Mouse (Mus musculus): Measurements from ENCODE around the gene 1700025G04Rik. TPM values are rescaled to one million over a fixed set of nuclear protein-coding genes. Genes with fewer than 3 reads are reported as not detected.

1700025G04Rik gene
- total and polyA plus RNA-seq, 3 experiments, result 1.5 to 19.5 (median 12.8) TPM

GRCm38 (mm10) chr1:151881253-151881652 lies 208.7 kb downstream of the 1700025G04Rik start (continued):
- TF ChIP-seq USF2 (conservative IDR thresholded peaks at IDR 0.05; ENCODE audit: low read depth, low read length) (no peak), ZNF384 (IDR thresholded peaks at IDR 0.05; ENCODE audit: low read depth, low read length) (no peak)

GRCm38 (mm10) chr1:151880731-151881130 lies 209.2 kb downstream of the 1700025G04Rik start:
- no peak overlapping the region for H3K4me3 ChIP-seq (replicated peaks in 1 of 3; ENCODE audit: low read depth in 2 of 3, low read length in 2 of 3, poor library complexity in 1 of 3)
- no peak overlapping the region for H3K27ac ChIP-seq (ENCODE audit: insufficient read depth, low read depth)
- H3K36me3 ChIP-seq (replicated peaks in 1 of 2; ENCODE audit: control insufficient read depth in 1 of 2, insufficient read depth in 1 of 2, low read length in 1 of 2), result no peaks in the 10 kb centered on the region
- DNase-seq (ENCODE audit: extremely low read depth), result no peak
- in situ Hi-C loops (cut with MboI; ENCODE audit: low pct_ligation_motif_present, low pct_unique_long_range_greater_than_20kb, low sequenced_read_pairs) (no loop called here), dilution Hi-C loops (cut with MboI; ENCODE audit: extremely low pct_ligation_motif_present, extremely low pct_unique_long_range_greater_than_20kb, low sequenced_read_pairs) (no loop called here)
- H3K9ac ChIP-seq (ENCODE audit: insufficient read depth, low read depth), result no peak overlapping the region
- H3K79me2 ChIP-seq (replicated peaks; ENCODE audit: control insufficient read depth, extremely low read depth, insufficient read depth, poor library complexity, severe bottlenecking), result no peaks in the 10 kb centered on the region
- H3K9me3 ChIP-seq (replicated peaks; ENCODE audit: low read length), result no peaks in the 10 kb centered on the region
- no peak for TF ChIP-seq MXI1 (IDR thresholded peaks at IDR 0.05; ENCODE audit: low read depth, low read length)
- no peaks in the 10 kb centered on the region for H3K27me3 ChIP-seq (replicated peaks)
- H3K4me1 ChIP-seq (ENCODE audit: control insufficient read depth in 1 of 2, insufficient read depth in 2 of 2), result peaks cover 0 to 8% of the 10 kb centered on the region in 2 experiments; a peak in 1 of 4 replicates
- no peak overlapping the region for H3K4me2 ChIP-seq (ENCODE audit: insufficient read depth, low read depth, poor library complexity, severe bottlenecking)

DNA sequence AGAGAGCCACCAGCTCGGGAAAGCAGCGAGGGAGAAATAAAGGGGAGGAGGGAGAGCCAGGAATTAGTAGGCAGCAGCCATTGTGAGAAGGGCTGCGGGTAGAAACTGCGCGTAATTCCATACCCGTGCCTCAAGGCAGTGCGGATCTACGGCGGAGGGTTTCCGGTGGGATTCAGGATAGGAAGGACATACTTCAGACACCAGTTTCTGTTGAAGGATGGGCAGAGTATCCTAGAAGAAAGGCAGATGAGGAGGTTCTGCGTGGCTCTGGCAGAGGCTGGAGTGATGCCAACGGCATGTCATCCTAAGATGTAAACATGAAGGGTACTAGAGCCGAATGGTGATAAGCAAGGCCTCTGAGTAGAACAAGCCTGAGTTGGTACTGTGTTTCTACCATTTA lies 210.0 kb downstream of the 1700025G04Rik start:
- DNase-seq (ENCODE audit: extremely low read depth), result no peak
- Histone ChIP-seq H3K79me2 (replicated peaks; ENCODE audit: control insufficient read depth, extremely low read depth, insufficient read depth, poor library complexity, severe bottlenecking) (no peaks in the 10 kb centered on the region), H3K9me3 (replicated peaks; ENCODE audit: low read length) (no peaks in the 10 kb centered on the region), H3K27ac (ENCODE audit: insufficient read depth, low read depth) (no peak overlapping the region), H3K27me3 (replicated peaks) (no peaks in the 10 kb centered on the region), H3K36me3 (replicated peaks in 1 of 2; ENCODE audit: control insufficient read depth in 1 of 2, insufficient read depth in 1 of 2, low read length in 1 of 2) (no peaks in the 10 kb centered on the region), H3K9ac (ENCODE audit: insufficient read depth, low read depth) (no peak overlapping the region), H3K4me3 (replicated peaks in 1 of 3; ENCODE audit: low read depth in 2 of 3, low read length in 2 of 3, poor library complexity in 1 of 3) (no peak overlapping the region), H3K4me1 (ENCODE audit: control insufficient read depth in 1 of 2, insufficient read depth in 2 of 2) (peaks cover 0 to 11% of the 10 kb centered on the region in 2 experiments; a peak in 1 of 4 replicates), H3K4me2 (ENCODE audit: insufficient read depth, low read depth, poor library complexity, severe bottlenecking) (no peak overlapping the region)
- dilution Hi-C loops (cut with MboI; ENCODE audit: extremely low pct_ligation_motif_present, extremely low pct_unique_long_range_greater_than_20kb, low sequenced_read_pairs) (no loop called here), in situ Hi-C loops (cut with MboI; ENCODE audit: low pct_ligation_motif_present, low pct_unique_long_range_greater_than_20kb, low sequenced_read_pairs) (no loop called here)
- TF ChIP-seq ZMIZ1 (IDR thresholded peaks at IDR 0.05; ENCODE audit: low read depth, low read length), result no peak
- no peak for TF ChIP-seq POLR2AphosphoS2 (IDR thresholded peaks at IDR 0.05; ENCODE audit: low read depth, low read length)
- TF ChIP-seq MEF2A (IDR thresholded peaks at IDR 0.05; ENCODE audit: borderline replicate concordance, low read depth, low read length), result no peak
- no peak for TF ChIP-seq BHLHE40 (IDR thresholded peaks at IDR 0.05; ENCODE audit: low read depth, low read length)

DNA sequence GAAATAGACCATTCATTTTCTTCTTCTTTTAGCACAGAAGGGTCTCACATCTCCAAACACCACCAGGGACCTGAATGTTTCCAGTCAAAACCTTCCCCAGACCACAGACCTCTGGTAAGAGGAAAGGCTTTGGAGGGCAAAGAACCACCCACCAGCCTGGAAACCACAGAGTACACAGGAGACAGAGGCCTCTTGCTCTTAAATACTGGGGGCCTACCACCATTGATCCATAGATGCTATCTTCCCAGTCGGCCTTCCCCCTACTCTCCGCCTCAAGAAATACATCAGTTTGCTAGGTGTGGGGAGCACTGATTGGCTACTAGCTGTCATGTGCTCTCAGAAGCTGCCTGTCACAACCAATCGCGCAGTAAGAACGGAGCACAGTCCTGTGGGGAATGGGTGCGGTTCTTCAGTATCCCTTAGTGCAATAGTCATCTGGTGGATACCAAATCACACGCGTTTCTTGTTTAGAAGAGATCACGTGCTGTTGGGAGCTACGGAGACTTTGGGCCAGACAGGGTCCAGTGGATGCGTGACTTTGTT lies 210.5 kb downstream of the 1700025G04Rik start:
- Histone ChIP-seq H3K9ac (ENCODE audit: insufficient read depth, low read depth) (no peak overlapping the region), H3K9me3 (replicated peaks; ENCODE audit: low read length) (no peaks in the 10 kb centered on the region), H3K79me2 (replicated peaks; ENCODE audit: control insufficient read depth, extremely low read depth, insufficient read depth, poor library complexity, severe bottlenecking) (no peaks in the 10 kb centered on the region), H3K36me3 (replicated peaks in 1 of 2; ENCODE audit: control insufficient read depth in 1 of 2, insufficient read depth in 1 of 2, low read length in 1 of 2) (no peaks in the 10 kb centered on the region), H3K4me3 (replicated peaks in 1 of 3; ENCODE audit: low read depth in 2 of 3, low read length in 2 of 3, poor library complexity in 1 of 3) (no peak overlapping the region), H3K27ac (ENCODE audit: insufficient read depth, low read depth) (no peak overlapping the region), H3K4me2 (ENCODE audit: insufficient read depth, low read depth, poor library complexity, severe bottlenecking) (no peak overlapping the region), H3K27me3 (replicated peaks) (no peaks in the 10 kb centered on the region), H3K4me1 (ENCODE audit: control insufficient read depth in 1 of 2, insufficient read depth in 2 of 2) (peaks cover 0 to 11% of the 10 kb centered on the region in 2 experiments; a peak in 1 of 4 replicates)
- no peak for DNase-seq (ENCODE audit: extremely low read depth)
- TF ChIP-seq E2F4 (IDR thresholded peaks at IDR 0.05; ENCODE audit: insufficient replicate concordance, low read depth, low read length) (no peak), ZKSCAN1 (IDR thresholded peaks at IDR 0.05; ENCODE audit: borderline replicate concordance, low read depth, low read length) (no peak), TBP (conservative IDR thresholded peaks at IDR 0.05; ENCODE audit: low read depth, low read length) (no peak), HCFC1 (IDR thresholded peaks at IDR 0.05; ENCODE audit: low read depth, low read length) (no peak), KAT2A (IDR thresholded peaks at IDR 0.05; ENCODE audit: insufficient replicate concordance, low read length) (no peak), RCOR1 (conservative IDR thresholded peaks at IDR 0.05; ENCODE audit: low read depth, low read length) (no peak), JUN (IDR thresholded peaks at IDR 0.05; ENCODE audit: insufficient read depth, low read depth, low read length) (no peak), CTCF (conservative IDR thresholded peaks at IDR 0.05 in 1 of 2, IDR thresholded peaks at IDR 0.05 in 1 of 2; ENCODE audit: low read depth in 2 of 2, low read length in 2 of 2) (no peak), NRF1 (IDR thresholded peaks at IDR 0.05; ENCODE audit: low read depth, low read length) (no peak), RAD21 (IDR thresholded peaks at IDR 0.05; ENCODE audit: low read depth, low read length) (no peak)
- dilution Hi-C loops (cut with MboI; ENCODE audit: extremely low pct_ligation_motif_present, extremely low pct_unique_long_range_greater_than_20kb, low sequenced_read_pairs), result no loop called here
- in situ Hi-C loops (cut with MboI; ENCODE audit: low pct_ligation_motif_present, low pct_unique_long_range_greater_than_20kb, low sequenced_read_pairs), result no loop called here
